Mouse (Mus musculus) layer of hippocampus, postnatal 10 days (tissue): ENCODE data around the gene Fbxw11. TPM values are rescaled to one million over a fixed set of nuclear protein-coding genes. Genes with fewer than 3 reads are reported as not detected.
"Not testable (repeated sequence)": the region's sequence is repeated elsewhere in the genome, so short reads cannot be mapped to it uniquely, and the experiment has no call there.

Source experiments
- DNase-seq, 2 experiments: peaks; one replicate each; pipeline ENCODE4 v3.0.0; 2021; ENCODE audit warnings: low spot score in 2 of 2
- long read RNA-seq: library from polyadenylated mRNA; stranded (forward); transcript quantifications from one replicate; pipeline ENCODE4 v2.0.0, GENCODE M21; 2023
- total RNA-seq, 2 experiments: library from RNA; stranded (reverse); gene quantifications; 2 replicates each; pipeline ENCODE4 v1.2.3; 2021

Gene Fbxw11
- 100 to 1,000 TPM; 119 to 132 TPM for total RNA-seq
- long read RNA-seq, full-length matches to known transcripts, result 9 of 22 reads
- long read RNA-seq, partial matches to known transcripts, result 7 of 22 reads
- long read RNA-seq, other reads (novel, unspliced or antisense), result 6 of 22 reads

- peak; percentile 93 to 96 for DNase-seq
Measured at GRCm38 (mm10) chr11:32642249-32642876, at the start of gene Fbxw11. TSS of gene Fbxw11 (plus strand) at chr11:32642724.

- no peak for DNase-seq
Measured at GRCm38 (mm10) chr11:32593081-32593480, 49.4 kb upstream of the Fbxw11 start.

GRCm38 (mm10) chr11:32594122-32594521 is 48.4 kb upstream of the Fbxw11 start:
- no peak for DNase-seq

GRCm38 (mm10) chr11:32600371-32600770 is 42.2 kb upstream of the Fbxw11 start:
- no peak for DNase-seq

GRCm38 (mm10) chr11:32601528-32602323 is 40.8 kb upstream of the Fbxw11 start:
- no peak for DNase-seq

- no peak for DNase-seq
Measured at GRCm38 (mm10) chr11:32604663-32605062, 37.9 kb upstream of the Fbxw11 start.

GRCm38 (mm10) chr11:32605131-32605860 is 37.2 kb upstream of the Fbxw11 start:
- DNase-seq, result no peak

- DNase-seq, result no peak
Measured at GRCm38 (mm10) chr11:32605907-32606306, 36.6 kb upstream of the Fbxw11 start.

GRCm38 (mm10) chr11:32607319-32607718 is 35.2 kb upstream of the Fbxw11 start:
- DNase-seq, result no peak

- no peak for DNase-seq
Measured at GRCm38 (mm10) chr11:32610616-32611015, 31.9 kb upstream of the Fbxw11 start.

GRCm38 (mm10) chr11:32612304-32612703 is 30.2 kb upstream of the Fbxw11 start:
- no peak for DNase-seq

GRCm38 (mm10) chr11:32614463-32614862 is 28.1 kb upstream of the Fbxw11 start:
- no peak for DNase-seq

GRCm38 (mm10) chr11:32615561-32615960 is 27.0 kb upstream of the Fbxw11 start:
- no peak for DNase-seq

GRCm38 (mm10) chr11:32616091-32616490 is 26.4 kb upstream of the Fbxw11 start:
- no peak for DNase-seq

GRCm38 (mm10) chr11:32618036-32618435 is 24.5 kb upstream of the Fbxw11 start:
- DNase-seq, result no peak

GRCm38 (mm10) chr11:32618641-32619040 is 23.9 kb upstream of the Fbxw11 start:
- not testable (repeated sequence) for DNase-seq

GRCm38 (mm10) chr11:32619257-32619816 is 23.2 kb upstream of the Fbxw11 start:
- DNase-seq, result peak in 1 of 2 experiments; percentile 25

GRCm38 (mm10) chr11:32619866-32620456 is 22.6 kb upstream of the Fbxw11 start:
- no peak for DNase-seq

GRCm38 (mm10) chr11:32621831-32622478 is 20.6 kb upstream of the Fbxw11 start:
- peak; percentile 38 to 45 for DNase-seq

GRCm38 (mm10) chr11:32622479-32623190 is 19.9 kb upstream of the Fbxw11 start:
- peak; percentile 30 to 41 for DNase-seq
